Mouse (Mus musculus) heart, embryonic 16.5 days (tissue): ENCODE results near the gene Krtap4-1. TPM values are rescaled to one million over a fixed set of nuclear protein-coding genes. Genes with fewer than 3 reads are reported as not detected.
"Not testable (repeated sequence)": the region's sequence is repeated elsewhere in the genome, so short reads cannot be mapped to it uniquely, and the experiment has no call there.

Source experiments
- ATAC-seq: fragments of 200-750 bp; cut with Nextera tagmentation; replicated peaks from 2 replicates; pipeline ENCODE4 v1.8.0; 2017; ENCODE audit warnings: moderate number of reproducible peaks; ENCODE audit not compliant: insufficient read depth, low FRiP score; ENCODE audit errors: extremely low read depth
- H3K27ac ChIP-seq: fragments of 300-500 bp; sonication (generic); 2 replicates; pipeline ENCODE4 v1.5.1; 2014; ENCODE audit warnings: mild to moderate bottlenecking, low read length, control low read depth, moderate library complexity
- H3K27me3 ChIP-seq: fragments of 300-500 bp; sonication (generic); 2 replicates; pipeline ENCODE4 v1.6.1; 2014; ENCODE audit warnings: low read length, mixed read lengths; ENCODE audit not compliant: control insufficient read depth, insufficient read depth
- H3K36me3 ChIP-seq: fragments of 300-500 bp; sonication (generic); 2 replicates; pipeline ENCODE4 v1.6.1; 2014; ENCODE audit not compliant: control insufficient read depth, insufficient read depth
- H3K4me1 ChIP-seq: fragments of 300-500 bp; sonication (generic); 2 replicates; pipeline ENCODE4 v1.6.1; 2014; ENCODE audit warnings: low read length, mixed read lengths; ENCODE audit not compliant: control insufficient read depth, insufficient read depth
- H3K4me2 ChIP-seq: fragments of 300-500 bp; sonication (generic); 2 replicates; pipeline ENCODE4 v1.6.1; 2014; ENCODE audit warnings: low read depth, mild to moderate bottlenecking, control low read depth, low read length
- H3K4me3 ChIP-seq: fragments of 300-500 bp; sonication (generic); 2 replicates; pipeline ENCODE4 v1.5.1; 2014; ENCODE audit warnings: mild to moderate bottlenecking, control low read depth, low read length
- H3K9ac ChIP-seq: fragments of 300-500 bp; sonication (generic); 2 replicates; pipeline ENCODE4 v1.6.1; 2014; ENCODE audit warnings: low read length, control low read depth
- H3K9me3 ChIP-seq: fragments of 300-500 bp; sonication (generic); replicated peaks from 2 replicates; pipeline ENCODE4 v1.6.1; 2016; ENCODE audit warnings: low read length; ENCODE audit not compliant: control insufficient read depth
- WGBS: fragments of 180-500 bp; shearing (Covaris S2); extraction: QIAGEN DNeasy Blood & Tissue Kit; methylation state at CpG from one replicate; pipeline ENCODE4 v1.1.7; 2014; 5-methylcytosine and 5-hydroxymethylcytosine counted together
- polyA plus RNA-seq: library from polyadenylated mRNA; unstranded; fragments of >200 nt; fragmentation: Nextera tagmentation; extraction: Ambion mirVana; gene quantifications from 2 replicates; pipeline ENCODE4 v1.2.1, GENCODE M21; 2015

Gene Krtap4-1
- not detected in 2 replicates for polyA plus RNA-seq

- H3K9ac ChIP-seq, result no peak within 1 kb of the TSS
- 71% methylated on average over 4 of the region's 4 CpGs for WGBS
- H3K36me3 ChIP-seq, result no peaks in the 10 kb centered on the region
- H3K27me3 ChIP-seq, result 0 out of 2 replicates have a peak, but pooled peaks cover 3% of the 10 kb centered on the region
- H3K27ac ChIP-seq, result no peak within 1 kb of the TSS
- no peaks in the 10 kb centered on the region for H3K9me3 ChIP-seq
- H3K4me3 ChIP-seq, result no peak within 1 kb of the TSS
- no peak within 1 kb of the TSS for H3K4me2 ChIP-seq
- no peak for ATAC-seq
- no peaks in the 10 kb centered on the region for H3K4me1 ChIP-seq
Observed at GRCm38 (mm10) chr11:99628138-99628537, at the start of gene Krtap4-1. Gene Krtap4-1 (minus strand): TSS chr11:99628238.

DNA sequence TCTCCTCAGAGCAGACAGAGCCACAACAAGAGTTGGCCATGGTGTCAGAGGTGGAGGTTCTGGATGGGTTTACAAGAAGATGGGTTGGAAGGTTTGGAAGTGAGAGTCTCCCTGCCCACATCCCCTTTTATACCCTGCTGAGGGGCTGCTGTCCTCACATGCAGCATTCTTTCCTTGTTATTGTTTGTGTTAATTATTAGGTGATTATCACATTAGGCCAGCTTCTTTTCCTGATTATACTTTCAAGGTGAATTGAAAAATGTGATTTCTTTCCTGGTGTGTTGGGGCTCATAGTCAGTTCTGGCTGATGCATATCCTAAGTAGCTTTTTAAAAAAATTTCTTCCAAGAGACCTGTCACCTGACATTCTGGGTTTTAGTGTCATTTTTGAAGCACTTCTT lies 37.8 kb upstream of the Krtap4-1 start, which contains the start of gene Krtap4-6:
Gene Krtap4-6 (minus strand): TSS at position 101 of the 400 bp plus-strand sequence.
- H3K4me3 ChIP-seq, result no peak within 1 kb of the TSS
- ATAC-seq, result no peak
- H3K36me3 ChIP-seq, result no peaks in the 10 kb centered on the region
- no peak within 1 kb of the TSS for H3K27ac ChIP-seq
- no peaks in the 10 kb centered on the region; the same call in 1 of the 2 replicates for H3K9me3 ChIP-seq
- H3K27me3 ChIP-seq, result no peaks in the 10 kb centered on the region
- no peak within 1 kb of the TSS for H3K9ac ChIP-seq
- H3K4me1 ChIP-seq, result no peaks in the 10 kb centered on the region
- H3K4me2 ChIP-seq, result no peak within 1 kb of the TSS

- Histone ChIP-seq H3K4me3 (no peak overlapping the region), H3K4me1 (no peaks in the 10 kb centered on the region), H3K27me3 (no peaks in the 10 kb centered on the region), H3K9ac (no peak overlapping the region), H3K4me2 (no peak overlapping the region), H3K27ac (no peak overlapping the region), H3K9me3 (no peaks in the 10 kb centered on the region; the same call in 1 of the 2 replicates), H3K36me3 (no peaks in the 10 kb centered on the region)
- no peak for ATAC-seq
- 78% methylated on average over 10 of the region's 10 CpGs for WGBS
Observed at GRCm38 (mm10) chr11:99662802-99663201, 34.8 kb upstream of the Krtap4-1 start.

DNA sequence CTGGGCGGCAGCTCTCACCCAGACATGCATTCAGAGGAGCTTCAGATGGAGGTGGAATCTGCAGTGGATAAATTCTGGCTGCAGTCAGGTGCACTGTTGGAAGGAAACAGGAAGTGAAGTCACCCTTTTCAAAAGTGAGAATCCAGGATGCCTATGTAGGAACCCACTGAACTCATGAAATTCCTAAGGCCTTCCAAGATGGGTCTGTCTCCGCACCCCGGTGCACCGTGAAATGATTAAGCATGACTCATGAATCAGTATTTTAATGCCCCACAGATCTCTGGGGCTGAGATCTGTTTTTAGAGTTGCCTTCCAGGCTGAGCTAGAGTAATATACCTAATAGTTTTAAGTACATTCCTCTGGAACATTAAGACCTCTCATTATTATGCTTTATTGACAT lies 31.2 kb upstream of the Krtap4-1 start:
- Histone ChIP-seq H3K4me1 (no peaks in the 10 kb centered on the region), H3K9me3 (no peaks in the 10 kb centered on the region; the same call in 1 of the 2 replicates), H3K27ac (no peak overlapping the region), H3K27me3 (no peaks in the 10 kb centered on the region), H3K4me3 (no peak overlapping the region), H3K4me2 (no peak overlapping the region), H3K9ac (no peak overlapping the region), H3K36me3 (no peaks in the 10 kb centered on the region)
- ATAC-seq, result no peak
- 67% methylated on average over 4 of the region's 4 CpGs for WGBS

GRCm38 (mm10) chr11:99658467-99659010 lies 30.5 kb upstream of the Krtap4-1 start, which contains the start of gene Gm11563:
Gene Gm11563 (minus strand): TSS chr11:99658960.
- H3K27me3 ChIP-seq, H3K4me1 ChIP-seq, H3K9ac ChIP-seq, H3K27ac ChIP-seq, ATAC-seq, H3K36me3 ChIP-seq, H3K9me3 ChIP-seq, H3K4me3 ChIP-seq, H3K4me2 ChIP-seq: not testable (repeated sequence)
- 48% methylated on average over 10 of the region's 10 CpGs for WGBS

DNA sequence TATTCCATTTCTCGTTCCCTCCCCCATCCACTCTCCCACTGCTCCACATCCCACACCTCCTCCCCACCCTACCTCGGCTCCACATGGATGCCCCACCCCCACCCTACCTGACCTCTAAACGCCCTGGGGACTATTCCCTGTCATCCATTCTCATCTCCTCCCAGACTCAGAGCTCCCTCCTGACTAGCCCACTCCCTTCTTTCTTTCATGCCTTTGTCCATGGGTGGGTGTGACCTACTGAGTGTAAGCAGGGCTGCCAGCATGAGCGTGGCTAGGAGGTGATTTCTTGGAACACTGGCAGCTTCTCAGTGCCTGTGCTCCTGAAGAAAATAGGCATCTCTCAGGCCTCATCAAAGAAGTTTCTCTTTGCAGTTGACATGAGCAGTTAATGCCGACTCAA lies 29.0 kb upstream of the Krtap4-1 start:
- no peak overlapping the region for H3K27ac ChIP-seq
- H3K36me3 ChIP-seq, result no peaks in the 10 kb centered on the region
- no peak overlapping the region for H3K4me2 ChIP-seq
- no peaks in the 10 kb centered on the region for H3K4me1 ChIP-seq
- no peak overlapping the region for H3K9ac ChIP-seq
- no peaks in the 10 kb centered on the region; the same call in 1 of the 2 replicates for H3K9me3 ChIP-seq
- no peaks in the 10 kb centered on the region for H3K27me3 ChIP-seq
- no peak for ATAC-seq
- 52% methylated on average over 5 of the region's 5 CpGs for WGBS
- no peak overlapping the region for H3K4me3 ChIP-seq

DNA sequence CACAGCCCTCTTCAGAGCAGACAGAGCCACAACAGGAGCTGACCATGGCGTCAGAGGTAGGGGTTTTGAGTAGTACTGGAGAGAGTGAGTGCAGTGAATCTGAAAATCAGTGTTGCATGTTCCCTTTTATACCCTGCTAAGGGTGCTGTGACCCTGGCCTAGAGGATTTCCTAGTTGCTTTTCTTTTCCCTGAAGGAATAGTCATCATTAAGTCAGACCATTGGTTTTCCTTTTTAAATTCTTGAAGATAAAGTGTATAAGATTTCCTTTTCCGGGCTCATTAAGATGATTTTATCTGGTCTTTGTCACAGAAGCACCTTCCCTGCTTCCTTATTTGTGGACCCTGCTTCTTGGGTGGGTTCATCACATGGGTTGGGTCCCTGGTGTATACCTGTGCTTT lies 22.1 kb upstream of the Krtap4-1 start, which contains the start of gene Gm11555:
Gene Gm11555 (minus strand): TSS at position 101 of the 400 bp plus-strand sequence.
- no peak within 1 kb of the TSS for H3K4me2 ChIP-seq
- WGBS, result 60% methylated on average over 2 of the region's 2 CpGs
- no peaks in the 10 kb centered on the region for H3K27me3 ChIP-seq
- no peaks in the 10 kb centered on the region for H3K4me1 ChIP-seq
- no peak within 1 kb of the TSS for H3K4me3 ChIP-seq
- no peaks in the 10 kb centered on the region for H3K36me3 ChIP-seq
- H3K27ac ChIP-seq, result no peak within 1 kb of the TSS
- H3K9ac ChIP-seq, result no peak within 1 kb of the TSS
- no peak for ATAC-seq
- H3K9me3 ChIP-seq, result no peaks in the 10 kb centered on the region; the same call in 1 of the 2 replicates

DNA sequence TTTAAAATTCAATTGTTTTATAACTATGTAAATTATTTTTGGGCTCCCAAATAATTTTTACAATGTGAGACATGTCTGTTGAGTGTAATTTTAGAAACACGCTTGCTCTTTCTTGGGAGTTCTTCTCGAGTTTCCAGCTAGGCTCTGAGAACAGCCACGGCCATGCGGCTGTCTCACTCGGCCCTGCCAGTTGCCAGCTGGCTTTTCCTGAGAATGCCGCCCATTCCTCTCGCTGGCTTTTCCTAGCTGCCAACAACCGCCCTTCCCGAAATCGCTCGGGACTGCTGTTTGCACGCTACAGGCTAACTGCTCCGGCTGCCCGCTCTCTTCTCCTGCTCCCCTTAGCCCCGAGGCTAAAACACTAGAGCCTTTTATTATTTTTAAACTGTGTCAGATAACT lies 18.4 kb upstream of the Krtap4-1 start:
- no peaks in the 10 kb centered on the region for H3K27me3 ChIP-seq
- H3K4me1 ChIP-seq, result no peaks in the 10 kb centered on the region
- H3K4me3 ChIP-seq, result no peak overlapping the region
- no peak overlapping the region for H3K4me2 ChIP-seq
- no peak overlapping the region for H3K9ac ChIP-seq
- H3K9me3 ChIP-seq, result no peaks in the 10 kb centered on the region; the same call in 1 of the 2 replicates
- no peak overlapping the region for H3K27ac ChIP-seq
- no peaks in the 10 kb centered on the region for H3K36me3 ChIP-seq
- ATAC-seq, result no peak
- WGBS, result 76% methylated on average over 15 of the region's 15 CpGs

DNA sequence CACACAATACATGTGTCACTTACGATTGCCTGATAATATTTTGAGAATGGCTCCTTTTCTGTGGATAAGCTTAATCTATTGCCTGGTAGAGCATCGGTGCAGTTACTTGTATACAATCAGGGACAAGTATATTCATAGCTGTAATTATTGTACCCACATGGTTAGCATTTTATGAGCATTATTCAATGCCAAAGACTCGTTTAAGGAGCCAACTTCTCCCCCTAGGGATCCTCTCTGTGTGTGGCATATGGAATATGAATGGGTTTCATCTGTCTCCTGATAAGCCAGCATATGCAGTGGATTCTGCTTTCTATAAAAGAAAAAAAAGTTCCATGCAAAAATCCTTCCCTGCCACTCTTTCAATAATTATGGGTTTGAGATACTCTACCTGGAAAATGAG lies 16.3 kb upstream of the Krtap4-1 start:
- 73% methylated on average over 3 of the region's 3 CpGs for WGBS
- ATAC-seq, result no peak
- no peaks in the 10 kb centered on the region for H3K36me3 ChIP-seq

More for the DNA sequence above, 16.3 kb upstream of the Krtap4-1 start:
- Histone ChIP-seq H3K27ac (no peak overlapping the region), H3K27me3 (no peaks in the 10 kb centered on the region), H3K9ac (no peak overlapping the region), H3K4me3 (no peak overlapping the region), H3K9me3 (no peaks in the 10 kb centered on the region), H3K4me2 (no peak overlapping the region), H3K4me1 (no peaks in the 10 kb centered on the region)
